Mouse (Mus musculus): ENCODE measurements around the gene Vmn1r18. TPM values are rescaled to one million over a fixed set of nuclear protein-coding genes. Genes with fewer than 3 reads are reported as not detected.
"Not testable (repeated sequence)": the region's sequence is repeated elsewhere in the genome, so short reads cannot be mapped to it uniquely, and the experiment has no call there.

The Vmn1r18 gene
- total RNA-seq (2014; rRNA removed) (not detected in 2 replicates), polyA plus RNA-seq (2012; rRNA removed) (not detected in 2 replicates)

DNA sequence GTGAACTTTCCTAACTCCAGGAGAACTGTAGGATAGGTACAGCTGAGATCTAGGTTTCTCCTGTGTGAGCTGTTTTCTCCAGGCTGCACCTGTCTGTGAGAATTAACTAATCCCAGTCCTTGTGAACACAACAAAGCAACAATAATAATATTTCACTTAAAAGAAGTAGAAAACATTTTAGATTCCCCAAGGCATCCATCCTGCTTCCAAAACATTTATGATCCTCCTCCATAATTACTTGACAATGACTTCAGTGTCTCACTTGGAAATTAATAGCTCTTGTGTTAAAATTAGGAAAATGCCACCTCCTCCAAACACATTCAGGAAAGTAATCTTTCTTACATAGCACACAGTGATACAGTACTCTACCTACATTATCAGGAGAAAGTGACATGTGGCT is at the start of gene Vmn1r18:
Gene Vmn1r18, minus strand, starts transcription at position 101 of the 400 bp plus-strand sequence.
- Histone ChIP-seq H3K4me3 (ENCODE audit: insufficient read depth, low read depth, low read length) (no peak within 1 kb of the TSS), H3K9ac (ENCODE audit: low read depth, low read length) (no peak within 1 kb of the TSS), H3K27me3 (ENCODE audit: control insufficient read depth, insufficient read depth, low read length) (no peaks in the 10 kb centered on the region), H3K79me2 (ENCODE audit: control insufficient read depth, insufficient read depth, low read length) (no peaks in the 10 kb centered on the region), H3K4me1 (ENCODE audit: control insufficient read depth, insufficient read depth, low read length) (no peaks in the 10 kb centered on the region), H3K27ac (replicated peaks; ENCODE audit: insufficient read depth, low read depth, low read length) (no peak within 1 kb of the TSS), H3K36me3 (ENCODE audit: control insufficient read depth, insufficient read depth, low read length) (no peaks in the 10 kb centered on the region)
- DNase-seq (ENCODE audit: extremely low read depth, low read depth, low spot score) = no peak
- TF ChIP-seq CTCF (IDR thresholded peaks at IDR 0.05; ENCODE audit: low read depth, low read length) (no peak), POLR2A (IDR thresholded peaks at IDR 0.05; ENCODE audit: extremely low read depth, insufficient read depth, low read length) (no peak)

GRCm38 (mm10) chr6:57431196-57431595 is 35.6 kb upstream of the Vmn1r18 start:
- 50% methylated on average over 1 of the region's 1 CpGs for WGBS
- Histone ChIP-seq H3K4me3 (ENCODE audit: insufficient read depth, low read depth, low read length) (no peak overlapping the region), H3K79me2 (ENCODE audit: control insufficient read depth, insufficient read depth, low read length) (no peaks in the 10 kb centered on the region), H3K9ac (ENCODE audit: low read depth, low read length) (no peak overlapping the region), H3K4me1 (ENCODE audit: control insufficient read depth, insufficient read depth, low read length) (no peaks in the 10 kb centered on the region), H3K27me3 (ENCODE audit: control insufficient read depth, insufficient read depth, low read length) (no peaks in the 10 kb centered on the region), H3K27ac (replicated peaks; ENCODE audit: insufficient read depth, low read depth, low read length) (no peak overlapping the region), H3K36me3 (ENCODE audit: control insufficient read depth, insufficient read depth, low read length) (no peaks in the 10 kb centered on the region)
- peak; percentile 29 for DNase-seq (ENCODE audit: extremely low read depth, low read depth, low spot score)
- TF ChIP-seq CTCF (IDR thresholded peaks at IDR 0.05; ENCODE audit: low read depth, low read length) = no peak
- TF ChIP-seq POLR2A (IDR thresholded peaks at IDR 0.05; ENCODE audit: extremely low read depth, insufficient read depth, low read length) = no peak

GRCm38 (mm10) chr6:57428630-57429029 is 33.0 kb upstream of the Vmn1r18 start, which contains the start of gene Vmn1r20:
Gene Vmn1r20 (plus strand): TSS chr6:57428930.
- no peak within 1 kb of the TSS for H3K4me3 ChIP-seq (ENCODE audit: insufficient read depth, low read depth, low read length)
- 59% methylated on average over 1 of the region's 1 CpGs for WGBS
- H3K79me2 ChIP-seq (ENCODE audit: control insufficient read depth, insufficient read depth, low read length) = no peaks in the 10 kb centered on the region
- TF ChIP-seq CTCF (IDR thresholded peaks at IDR 0.05; ENCODE audit: low read depth, low read length) (no peak), POLR2A (IDR thresholded peaks at IDR 0.05; ENCODE audit: extremely low read depth, insufficient read depth, low read length) (no peak)
- no peaks in the 10 kb centered on the region for H3K36me3 ChIP-seq (ENCODE audit: control insufficient read depth, insufficient read depth, low read length)
- H3K27me3 ChIP-seq (ENCODE audit: control insufficient read depth, insufficient read depth, low read length) = no peaks in the 10 kb centered on the region
- H3K27ac ChIP-seq (replicated peaks; ENCODE audit: insufficient read depth, low read depth, low read length) = no peak within 1 kb of the TSS
- DNase-seq (ENCODE audit: extremely low read depth, low read depth, low spot score) = no peak
- no peak within 1 kb of the TSS for H3K9ac ChIP-seq (ENCODE audit: low read depth, low read length)
- no peaks in the 10 kb centered on the region for H3K4me1 ChIP-seq (ENCODE audit: control insufficient read depth, insufficient read depth, low read length)

DNA sequence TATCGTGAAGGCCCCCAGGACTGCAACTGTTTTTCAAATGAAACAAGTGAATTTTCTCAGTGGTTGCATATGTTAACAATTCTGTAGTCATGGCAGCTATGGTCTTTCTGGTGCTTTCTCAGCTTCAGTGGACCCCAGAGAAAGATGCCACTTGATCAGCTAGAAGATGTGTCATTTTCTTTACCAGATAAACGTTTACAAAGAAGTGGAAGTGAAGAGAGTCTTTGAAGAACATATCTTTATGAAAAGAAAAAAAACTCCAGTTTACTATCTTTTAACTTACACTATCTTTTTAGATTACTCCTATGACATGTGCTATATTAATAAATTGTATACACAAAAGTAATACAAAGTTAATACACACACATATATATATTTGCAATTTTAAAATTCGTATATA is 7.9 kb upstream of the Vmn1r18 start, which contains the start of gene Vmn1r19:
Gene Vmn1r19, plus strand, starts transcription at position 301 of the 400 bp plus-strand sequence.
- H3K27ac ChIP-seq (replicated peaks; ENCODE audit: insufficient read depth, low read depth, low read length); H3K79me2 ChIP-seq (ENCODE audit: control insufficient read depth, insufficient read depth, low read length); H3K36me3 ChIP-seq (ENCODE audit: control insufficient read depth, insufficient read depth, low read length); H3K4me3 ChIP-seq (ENCODE audit: insufficient read depth, low read depth, low read length); H3K27me3 ChIP-seq (ENCODE audit: control insufficient read depth, insufficient read depth, low read length); H3K9ac ChIP-seq (ENCODE audit: low read depth, low read length); DNase-seq (ENCODE audit: extremely low read depth, low read depth, low spot score); H3K4me1 ChIP-seq (ENCODE audit: control insufficient read depth, insufficient read depth, low read length): not testable (repeated sequence)
- 67% methylated on average over 3 of the region's 3 CpGs for WGBS

- Histone ChIP-seq H3K27me3 (ENCODE audit: control insufficient read depth, insufficient read depth, low read length) (no peaks in the 10 kb centered on the region), H3K9ac (ENCODE audit: low read depth, low read length) (no peak overlapping the region), H3K4me1 (ENCODE audit: control insufficient read depth, insufficient read depth, low read length) (no peaks in the 10 kb centered on the region), H3K4me3 (ENCODE audit: insufficient read depth, low read depth, low read length) (no peak overlapping the region), H3K79me2 (ENCODE audit: control insufficient read depth, insufficient read depth, low read length) (no peaks in the 10 kb centered on the region), H3K36me3 (ENCODE audit: control insufficient read depth, insufficient read depth, low read length) (no peaks in the 10 kb centered on the region), H3K27ac (replicated peaks; ENCODE audit: insufficient read depth, low read depth, low read length) (no peak overlapping the region)
- DNase-seq (ENCODE audit: extremely low read depth, low read depth, low spot score) = no peak
- no peak for TF ChIP-seq CTCF (IDR thresholded peaks at IDR 0.05; ENCODE audit: low read depth, low read length)
- no peak for TF ChIP-seq POLR2A (IDR thresholded peaks at IDR 0.05; ENCODE audit: extremely low read depth, insufficient read depth, low read length)
- WGBS = 88% methylated on average over 1 of the region's 1 CpGs
These were observed 28.1 kb downstream of the Vmn1r18 start for GRCm38 (mm10) chr6:57367496-57367895.

DNA sequence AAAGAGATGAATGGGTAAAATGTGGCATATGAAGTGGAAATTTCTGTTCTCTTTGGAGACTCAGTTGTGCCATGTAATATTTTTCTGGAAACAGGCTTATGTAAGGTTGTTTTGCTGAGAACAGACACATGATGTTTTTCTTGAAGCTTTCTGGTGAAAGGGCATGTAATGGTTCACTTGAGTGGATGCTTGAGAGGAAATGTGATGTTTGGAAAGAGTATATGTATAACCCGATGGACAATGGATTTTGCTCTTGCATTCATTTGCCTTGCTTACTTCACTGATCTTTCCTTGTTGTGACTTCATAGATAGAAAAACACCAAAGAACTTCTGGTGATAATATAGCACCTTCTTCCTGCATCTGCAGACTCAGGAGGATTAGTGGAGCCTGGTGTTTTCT is 29.7 kb downstream of the Vmn1r18 start:
- H3K4me1 ChIP-seq (ENCODE audit: control insufficient read depth, insufficient read depth, low read length); H3K36me3 ChIP-seq (ENCODE audit: control insufficient read depth, insufficient read depth, low read length); H3K79me2 ChIP-seq (ENCODE audit: control insufficient read depth, insufficient read depth, low read length); H3K4me3 ChIP-seq (ENCODE audit: insufficient read depth, low read depth, low read length); H3K27ac ChIP-seq (replicated peaks; ENCODE audit: insufficient read depth, low read depth, low read length); H3K27me3 ChIP-seq (ENCODE audit: control insufficient read depth, insufficient read depth, low read length); H3K9ac ChIP-seq (ENCODE audit: low read depth, low read length); DNase-seq (ENCODE audit: extremely low read depth, low read depth, low spot score): not testable (repeated sequence)
- WGBS = 96% methylated on average over 1 of the region's 1 CpGs

All from liver, adult 2 months (tissue).